Mouse (Mus musculus): ENCODE measurements around the gene Secisbp2. TPM values are rescaled to one million over a fixed set of nuclear protein-coding genes. Genes with fewer than 3 reads are reported as not detected.

Secisbp2 gene
- polyA plus RNA-seq (2015; fragmentation: Nextera tagmentation; extraction: Ambion mirVana) = 35.3 and 41.1 TPM in 2 replicates

GRCm38 (mm10) chr13:51651408-51652064 lies at the start of gene Secisbp2:
Gene Secisbp2, plus strand, starts transcription at chr13:51651697.
- peak; percentile 96 for ATAC-seq
- H3K4me3 ChIP-seq (replicated peaks) = peak within 1 kb of the TSS; percentile 54
- peaks cover 33% of the 10 kb centered on the region for H3K36me3 ChIP-seq
- peaks cover 29% of the 10 kb centered on the region for H3K4me1 ChIP-seq (replicated peaks)
- peak within 1 kb of the TSS; percentile 75 for H3K9ac ChIP-seq (replicated peaks)
- peak within 1 kb of the TSS; percentile 84 for H3K27ac ChIP-seq
- no peaks in the 10 kb centered on the region for H3K9me3 ChIP-seq
- no peaks in the 10 kb centered on the region for H3K27me3 ChIP-seq
- WGBS = under 1% methylated on average over 58 of the region's 69 CpGs
- peak within 1 kb of the TSS; percentile 66 for H3K4me2 ChIP-seq (replicated peaks)

GRCm38 (mm10) chr13:51602764-51603163 lies 48.7 kb upstream of the Secisbp2 start:
- Histone ChIP-seq H3K36me3 (no peaks in the 10 kb centered on the region), H3K4me3 (replicated peaks) (no peak overlapping the region), H3K9me3 (no peaks in the 10 kb centered on the region), H3K9ac (replicated peaks) (no peak overlapping the region), H3K4me1 (replicated peaks) (peaks cover 16% of the 10 kb centered on the region), H3K27ac (peak overlapping the region; percentile 35; the same call in 1 of the 2 replicates), H3K4me2 (replicated peaks) (peak overlapping the region; percentile 51), H3K27me3 (no peaks in the 10 kb centered on the region)
- peak; percentile 46 for ATAC-seq
- WGBS = 67% methylated on average over 8 of the region's 8 CpGs

- H3K4me1 ChIP-seq (replicated peaks) = peaks cover 16% of the 10 kb centered on the region
- peak overlapping the region; percentile 61 for H3K27ac ChIP-seq
- no peaks in the 10 kb centered on the region for H3K36me3 ChIP-seq
- WGBS = 19% methylated on average over 16 of the region's 16 CpGs
- H3K4me2 ChIP-seq (replicated peaks) = peak overlapping the region; percentile 51
- peak; percentile 69 for ATAC-seq
- H3K9ac ChIP-seq (replicated peaks) = 0 out of 2 replicates have a peak overlapping the region, but pooled peaks have one; percentile 11
- no peaks in the 10 kb centered on the region for H3K27me3 ChIP-seq
- no peaks in the 10 kb centered on the region for H3K9me3 ChIP-seq
- H3K4me3 ChIP-seq (replicated peaks) = peak overlapping the region; percentile 22
Measured at GRCm38 (mm10) chr13:51603221-51603893, 48.1 kb upstream of the Secisbp2 start.

- Histone ChIP-seq H3K4me3 (replicated peaks) (no peak overlapping the region), H3K27me3 (no peaks in the 10 kb centered on the region), H3K4me2 (replicated peaks) (peak overlapping the region; percentile 51), H3K36me3 (no peaks in the 10 kb centered on the region), H3K4me1 (replicated peaks) (peaks cover 16% of the 10 kb centered on the region), H3K9me3 (no peaks in the 10 kb centered on the region), H3K27ac (peak overlapping the region; percentile 61), H3K9ac (replicated peaks) (0 out of 2 replicates have a peak overlapping the region, but pooled peaks have one; percentile 11)
- WGBS = 29% methylated on average over 4 of the region's 4 CpGs
- ATAC-seq = peak; percentile 60
Measured at GRCm38 (mm10) chr13:51603894-51604244, 47.6 kb upstream of the Secisbp2 start.

- Histone ChIP-seq H3K9me3 (0 out of 2 replicates have a peak, but pooled peaks cover 3% of the 10 kb centered on the region), H3K4me2 (replicated peaks) (no peak overlapping the region), H3K9ac (replicated peaks) (no peak overlapping the region), H3K27me3 (no peaks in the 10 kb centered on the region), H3K4me1 (replicated peaks) (no peaks in the 10 kb centered on the region; the same call in 1 of the 2 replicates), H3K4me3 (replicated peaks) (no peak overlapping the region), H3K27ac (no peak overlapping the region), H3K36me3 (no peaks in the 10 kb centered on the region)
- 98% methylated on average over 7 of the region's 7 CpGs for WGBS
- no peak for ATAC-seq
Measured at GRCm38 (mm10) chr13:51609231-51609630, 42.3 kb upstream of the Secisbp2 start.

GRCm38 (mm10) chr13:51611060-51611459 lies 40.4 kb upstream of the Secisbp2 start:
- Histone ChIP-seq H3K4me1 (replicated peaks) (peaks cover 4% of the 10 kb centered on the region; the same call in 1 of the 2 replicates), H3K27ac (no peak overlapping the region), H3K9me3 (0 out of 2 replicates have a peak, but pooled peaks cover 3% of the 10 kb centered on the region), H3K36me3 (no peaks in the 10 kb centered on the region), H3K4me2 (replicated peaks) (no peak overlapping the region), H3K4me3 (replicated peaks) (no peak overlapping the region), H3K27me3 (no peaks in the 10 kb centered on the region), H3K9ac (replicated peaks) (no peak overlapping the region)
- WGBS = 20% methylated on average over 9 of the region's 9 CpGs
- ATAC-seq = no peak

GRCm38 (mm10) chr13:51611500-51611899 lies 40.0 kb upstream of the Secisbp2 start:
- WGBS = 36% methylated on average over 5 of the region's 5 CpGs
- no peak for ATAC-seq
- Histone ChIP-seq H3K4me1 (replicated peaks) (peaks cover 6% of the 10 kb centered on the region), H3K27me3 (no peaks in the 10 kb centered on the region), H3K36me3 (no peaks in the 10 kb centered on the region), H3K9ac (replicated peaks) (no peak overlapping the region), H3K27ac (no peak overlapping the region), H3K9me3 (0 out of 2 replicates have a peak, but pooled peaks cover 3% of the 10 kb centered on the region), H3K4me3 (replicated peaks) (no peak overlapping the region), H3K4me2 (replicated peaks) (no peak overlapping the region)

GRCm38 (mm10) chr13:51615815-51616214 lies 35.7 kb upstream of the Secisbp2 start:
- ATAC-seq = no peak
- Histone ChIP-seq H3K36me3 (no peaks in the 10 kb centered on the region), H3K4me3 (replicated peaks) (no peak overlapping the region), H3K4me2 (replicated peaks) (no peak overlapping the region), H3K27me3 (no peaks in the 10 kb centered on the region), H3K9me3 (0 out of 2 replicates have a peak, but pooled peaks cover 3% of the 10 kb centered on the region), H3K4me1 (replicated peaks) (peaks cover 15% of the 10 kb centered on the region), H3K9ac (replicated peaks) (no peak overlapping the region), H3K27ac (no peak overlapping the region)
- 69% methylated on average over 10 of the region's 10 CpGs for WGBS

GRCm38 (mm10) chr13:51616417-51617044 lies 35.0 kb upstream of the Secisbp2 start:
- ATAC-seq = peak; percentile 73
- peaks cover 15% of the 10 kb centered on the region for H3K4me1 ChIP-seq (replicated peaks)
- H3K4me3 ChIP-seq (replicated peaks) = no peak overlapping the region
- H3K9ac ChIP-seq (replicated peaks) = no peak overlapping the region
- H3K27me3 ChIP-seq = no peaks in the 10 kb centered on the region
- H3K4me2 ChIP-seq (replicated peaks) = no peak overlapping the region
- no peaks in the 10 kb centered on the region for H3K36me3 ChIP-seq
- 0 out of 2 replicates have a peak, but pooled peaks cover 3% of the 10 kb centered on the region for H3K9me3 ChIP-seq
- WGBS = 12% methylated on average over 12 of the region's 12 CpGs
- H3K27ac ChIP-seq = no peak overlapping the region

- no peak overlapping the region for H3K9ac ChIP-seq (replicated peaks)
- H3K4me2 ChIP-seq (replicated peaks) = no peak overlapping the region
- no peak overlapping the region for H3K27ac ChIP-seq
- ATAC-seq = no peak
- H3K4me3 ChIP-seq (replicated peaks) = no peak overlapping the region
- no peaks in the 10 kb centered on the region for H3K36me3 ChIP-seq
- 53% methylated on average over 1 of the region's 1 CpGs for WGBS
- H3K27me3 ChIP-seq = no peaks in the 10 kb centered on the region
- H3K4me1 ChIP-seq (replicated peaks) = peaks cover 15% of the 10 kb centered on the region
- H3K9me3 ChIP-seq = 0 out of 2 replicates have a peak, but pooled peaks cover 3% of the 10 kb centered on the region
Measured at GRCm38 (mm10) chr13:51617306-51617705, 34.2 kb upstream of the Secisbp2 start.

GRCm38 (mm10) chr13:51617861-51618260 lies 33.6 kb upstream of the Secisbp2 start:
- Histone ChIP-seq H3K4me3 (replicated peaks) (no peak overlapping the region), H3K9ac (replicated peaks) (no peak overlapping the region), H3K36me3 (no peaks in the 10 kb centered on the region), H3K4me1 (replicated peaks) (peaks cover 15% of the 10 kb centered on the region), H3K9me3 (0 out of 2 replicates have a peak, but pooled peaks cover 3% of the 10 kb centered on the region), H3K27ac (no peak overlapping the region), H3K4me2 (replicated peaks) (no peak overlapping the region), H3K27me3 (no peaks in the 10 kb centered on the region)
- WGBS = 16% methylated on average over 6 of the region's 6 CpGs
- ATAC-seq = peak; percentile 73

GRCm38 (mm10) chr13:51618602-51619001 lies 32.9 kb upstream of the Secisbp2 start:
- H3K4me2 ChIP-seq (replicated peaks) = no peak overlapping the region
- H3K27ac ChIP-seq = no peak overlapping the region
- peak; percentile 21; the same call in 1 of the 2 replicates for ATAC-seq
- 21% methylated on average over 9 of the region's 9 CpGs for WGBS
- no peak overlapping the region for H3K9ac ChIP-seq (replicated peaks)
- H3K36me3 ChIP-seq = no peaks in the 10 kb centered on the region
- no peak overlapping the region for H3K4me3 ChIP-seq (replicated peaks)
- no peaks in the 10 kb centered on the region for H3K27me3 ChIP-seq
- no peaks in the 10 kb centered on the region for H3K9me3 ChIP-seq
- H3K4me1 ChIP-seq (replicated peaks) = peaks cover 15% of the 10 kb centered on the region
